Mouse (Mus musculus): ENCODE measurements around the gene Phf10.
"Not testable (repeated sequence)": the region's sequence is repeated elsewhere in the genome, so short reads cannot be mapped to it uniquely, and the experiment has no call there.

Phf10 gene

DNA sequence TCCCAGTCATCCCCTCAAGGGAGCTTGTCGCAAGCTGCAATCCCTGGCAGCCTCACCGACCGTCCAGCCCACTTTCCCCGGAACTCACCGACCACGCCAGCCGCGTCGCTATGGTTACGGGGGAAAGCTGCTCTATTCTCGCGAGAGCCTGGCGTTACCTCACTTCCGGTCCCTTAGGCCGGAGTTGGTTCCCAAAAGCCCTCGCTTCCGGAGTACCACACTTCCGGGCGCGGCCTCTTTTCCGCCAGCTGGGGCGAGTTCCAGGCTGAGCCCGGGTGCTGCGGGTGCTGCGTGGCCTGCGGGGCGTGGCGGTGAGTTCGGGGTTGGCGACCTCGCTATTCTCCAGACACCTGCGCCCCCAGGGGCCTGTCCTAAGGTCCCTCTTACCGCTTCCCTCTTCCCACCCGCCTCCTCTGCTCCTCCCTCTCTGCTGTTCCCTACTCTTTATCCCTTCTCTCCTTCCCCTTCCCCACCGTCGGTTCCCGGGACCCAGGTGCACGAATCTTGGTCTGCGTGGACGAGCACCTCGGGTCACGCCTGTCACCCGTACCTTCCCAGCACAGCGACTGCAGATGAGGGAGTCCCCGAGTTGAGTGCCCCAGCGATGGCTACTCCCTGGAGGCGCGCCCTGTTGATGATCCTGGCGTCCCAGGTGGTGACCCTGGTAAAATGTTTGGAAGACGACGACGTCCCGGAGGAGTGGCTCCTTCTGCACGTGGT is 17.9 kb downstream of the Phf10 start, which contains the start of the genes Wdr27 and 1600012H06Rik:
Gene Wdr27, minus strand, starts transcription at position 150 of the 720 bp plus-strand sequence.
Gene 1600012H06Rik, plus strand, starts transcription at position 176 of the 720 bp plus-strand sequence.
- DNase-seq = peak; percentile 98 to 99

DNA sequence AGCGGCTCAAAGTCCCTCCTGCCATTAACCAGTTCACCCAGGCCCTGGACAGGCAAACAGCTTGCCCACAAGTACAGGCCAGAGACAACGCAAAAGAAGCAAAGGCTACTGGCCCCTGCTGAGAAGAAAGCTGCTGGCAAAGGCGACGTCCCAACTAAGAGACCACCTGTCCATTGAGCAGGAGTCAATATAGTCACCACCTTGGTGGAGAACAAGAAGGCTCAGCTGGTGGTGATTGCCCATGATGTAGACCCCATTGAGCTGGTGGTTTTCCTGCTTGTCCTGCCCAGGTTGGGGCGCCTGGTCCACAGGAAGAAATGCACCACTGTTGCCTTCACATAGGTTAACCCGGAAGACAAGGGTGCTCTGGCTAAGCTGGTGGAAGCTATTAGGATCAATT is 18.9 kb downstream of the Phf10 start:
- peak; percentile 4 to 7 for DNase-seq

DNA sequence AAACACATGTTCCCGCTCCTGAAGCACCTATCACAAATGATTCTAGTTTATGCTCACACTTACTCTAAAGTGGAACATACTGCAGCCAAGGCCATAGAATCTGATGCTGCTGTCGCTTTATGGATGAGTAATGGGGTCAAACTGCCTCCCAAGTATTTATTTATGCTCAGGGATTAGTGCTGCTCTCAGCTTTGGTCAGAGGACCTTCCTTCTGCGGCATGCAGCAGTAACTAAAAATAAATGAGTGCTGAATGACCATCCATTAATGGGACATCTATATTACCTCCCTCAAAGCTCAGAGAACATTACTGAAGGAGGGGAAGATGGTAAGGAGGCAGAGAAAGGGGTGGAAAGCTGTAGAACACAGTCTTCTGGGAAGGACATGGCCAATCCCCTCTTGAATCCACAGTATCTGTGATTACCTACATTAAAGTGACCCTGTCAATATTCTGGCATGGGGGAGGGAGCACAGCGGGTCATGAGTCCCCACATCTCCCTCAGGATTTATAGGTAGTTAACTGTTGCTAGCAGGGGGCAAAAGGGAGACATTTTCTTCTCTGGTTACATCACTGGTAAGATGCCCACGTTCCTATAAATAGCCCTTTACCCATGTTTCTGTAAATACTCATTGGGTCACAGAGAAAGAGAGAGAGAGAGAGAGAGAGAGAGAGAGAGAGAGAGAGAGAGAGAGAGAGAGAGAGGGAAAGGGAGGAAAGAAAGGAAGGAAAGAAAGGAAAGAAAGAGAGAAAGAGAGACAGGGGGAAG is 25.1 kb downstream of the Phf10 start:
- DNase-seq = no peak

DNA sequence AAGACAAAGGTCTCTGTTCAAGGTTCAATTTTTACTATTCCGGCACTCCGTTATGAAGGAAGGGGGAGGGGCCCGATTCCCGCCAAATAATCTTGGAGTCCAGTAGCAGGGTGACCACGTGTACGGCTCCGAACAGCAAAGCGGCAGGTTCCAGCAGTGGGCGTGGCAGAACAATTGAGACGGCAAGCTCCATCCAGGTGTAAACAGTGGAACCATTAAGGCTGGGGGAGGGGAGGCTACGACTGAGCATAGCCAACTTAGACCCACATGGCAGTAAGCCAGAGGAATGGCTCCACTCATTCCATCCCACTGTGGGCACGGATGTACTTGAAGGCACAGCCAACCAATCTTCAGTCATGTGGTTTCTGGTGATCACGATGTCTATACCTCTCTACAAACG is 25.8 kb downstream of the Phf10 start:
- not testable (repeated sequence) for DNase-seq

DNA sequence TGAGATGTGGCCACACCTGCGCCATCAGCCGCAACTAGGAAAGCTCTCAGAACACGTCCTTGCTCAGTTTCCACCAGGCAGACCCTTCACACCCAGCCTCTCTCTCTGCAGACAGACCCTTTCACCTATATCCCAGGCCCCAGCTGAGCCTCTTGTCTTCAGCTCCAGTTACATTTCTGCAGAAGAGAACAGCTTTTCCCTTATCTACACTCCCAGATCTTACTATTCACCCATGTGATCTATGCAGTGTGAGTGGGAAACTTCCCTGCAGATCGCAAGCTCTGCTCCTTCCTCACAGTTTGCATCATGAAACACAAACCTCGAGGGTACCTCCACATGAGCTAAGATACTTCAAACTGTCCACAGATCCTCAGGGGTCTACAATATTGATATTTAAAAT is 29.6 kb downstream of the Phf10 start:
- no peak for DNase-seq

DNA sequence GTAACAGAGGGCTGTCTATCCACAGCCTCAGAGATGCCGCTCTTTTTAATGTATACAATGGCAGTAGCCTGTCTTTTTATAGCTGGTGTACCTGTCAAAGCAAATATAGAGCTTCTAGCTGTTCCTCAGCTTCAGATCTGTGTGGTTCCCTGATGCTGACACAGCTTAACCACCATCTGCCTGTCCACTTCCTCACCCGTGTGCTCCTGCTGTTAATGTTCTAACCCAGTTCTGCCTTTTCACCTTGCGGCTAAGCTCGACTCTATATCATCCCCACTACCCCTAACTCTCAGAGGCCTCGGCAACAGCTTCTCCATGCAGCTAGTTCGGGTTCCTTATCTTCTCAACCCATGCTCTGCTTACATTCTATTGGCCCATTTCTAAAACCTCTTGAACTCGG is 30.4 kb downstream of the Phf10 start:
- DNase-seq = no peak

DNA sequence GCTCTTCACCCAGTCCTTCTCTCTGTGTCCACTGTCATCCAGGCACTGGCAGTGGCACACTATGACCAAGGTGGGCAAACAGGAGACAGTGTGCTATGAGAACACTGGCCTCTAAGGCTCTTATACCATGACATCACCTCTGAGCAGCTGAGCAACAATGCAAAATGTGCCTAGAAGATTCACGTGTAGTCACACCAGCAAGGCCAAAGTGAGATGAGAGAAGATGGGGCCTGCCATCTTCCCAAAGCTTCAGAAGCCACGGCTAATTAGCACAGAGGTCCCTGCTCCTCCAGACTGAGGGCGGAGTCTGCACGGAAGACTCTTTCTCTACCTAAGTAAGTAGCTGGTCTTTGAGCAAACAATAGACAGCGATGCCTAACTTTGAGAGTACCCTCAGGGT is 32.4 kb downstream of the Phf10 start:
- DNase-seq = no peak

DNA sequence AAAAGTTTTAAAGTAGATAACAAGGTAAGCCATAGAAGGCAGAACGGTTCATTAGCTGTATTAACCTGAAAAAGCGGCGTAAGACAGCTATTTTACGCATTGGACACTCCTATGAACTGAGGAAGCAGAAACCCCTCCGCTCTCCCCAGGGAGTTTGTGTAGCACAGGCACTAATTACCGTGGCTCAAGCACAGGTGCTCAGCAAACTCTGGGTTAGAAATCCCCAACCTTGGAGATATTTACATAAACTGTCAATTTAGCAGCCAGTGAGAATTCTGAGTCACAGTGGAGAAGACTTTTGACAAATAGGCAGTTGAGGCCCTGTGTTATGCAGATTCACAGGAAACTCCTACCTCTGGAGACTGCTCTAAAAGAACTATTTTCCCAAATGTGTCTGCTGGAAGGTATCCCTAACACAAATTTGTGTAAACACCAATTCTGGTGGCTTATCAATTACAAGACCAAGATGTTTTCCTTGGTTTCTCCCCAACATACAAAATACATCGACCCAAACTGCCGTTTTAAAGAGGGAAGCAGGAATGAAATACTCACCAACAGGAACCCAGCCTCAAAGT is 33.3 kb downstream of the Phf10 start:
- DNase-seq = no peak

DNA sequence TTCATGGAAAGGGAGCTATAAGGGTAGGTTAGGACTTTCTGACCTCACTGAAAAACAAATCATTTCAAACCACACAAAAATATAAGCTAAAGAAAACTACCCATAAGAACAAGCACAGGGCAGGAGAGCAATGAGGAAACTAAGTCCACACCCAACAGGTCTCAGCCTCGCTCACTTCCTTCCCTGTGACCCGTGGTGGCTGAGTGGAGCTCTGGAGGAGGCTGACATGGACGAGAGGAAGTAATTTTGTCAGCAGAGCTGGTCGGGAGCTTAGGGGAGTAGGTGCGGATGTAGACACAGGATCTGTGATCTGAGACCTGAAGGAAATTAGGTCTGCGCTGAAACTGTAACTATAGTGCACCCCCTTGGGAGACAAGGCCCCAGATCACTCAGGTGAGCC is 39.5 kb downstream of the Phf10 start:
- no peak for DNase-seq

DNA sequence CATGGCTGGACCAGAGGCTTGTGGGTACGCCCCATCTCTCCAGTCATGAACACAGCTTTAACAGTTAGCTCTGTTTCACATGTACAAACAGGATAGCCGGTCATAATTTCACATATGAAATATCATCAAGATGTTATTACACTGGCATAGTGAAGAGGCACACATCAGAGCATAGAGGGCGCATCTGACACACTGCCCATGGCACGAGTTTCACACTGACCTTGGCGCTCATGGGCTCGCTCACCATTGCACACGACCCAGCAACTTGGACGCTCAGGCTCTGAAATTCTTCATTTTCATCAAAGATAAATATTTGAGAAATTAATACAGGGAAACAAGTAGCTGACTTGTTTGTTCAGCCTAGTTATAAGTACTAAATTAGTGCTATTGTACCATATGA is 43.2 kb downstream of the Phf10 start:
- no peak for DNase-seq

DNA sequence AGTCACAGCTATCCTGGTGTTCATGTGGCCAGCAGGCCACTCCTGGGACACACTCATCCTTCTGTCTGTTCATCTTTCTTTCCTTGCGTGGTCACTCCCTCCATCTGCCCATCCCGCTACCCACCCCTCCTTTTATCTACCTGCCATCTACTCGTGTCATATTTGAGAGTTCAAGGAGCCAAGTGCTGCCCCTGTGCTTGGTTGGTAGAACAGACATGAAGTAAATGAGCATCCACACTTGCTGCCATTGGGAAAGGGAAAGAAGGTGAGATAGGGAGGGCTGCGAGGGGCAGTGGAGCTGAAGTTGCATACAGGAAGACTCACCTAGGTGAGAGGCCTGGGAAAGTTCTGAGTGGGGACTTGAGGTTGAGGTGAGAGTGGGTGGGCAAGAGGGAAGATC is 46.7 kb downstream of the Phf10 start:
- no peak for DNase-seq

DNA sequence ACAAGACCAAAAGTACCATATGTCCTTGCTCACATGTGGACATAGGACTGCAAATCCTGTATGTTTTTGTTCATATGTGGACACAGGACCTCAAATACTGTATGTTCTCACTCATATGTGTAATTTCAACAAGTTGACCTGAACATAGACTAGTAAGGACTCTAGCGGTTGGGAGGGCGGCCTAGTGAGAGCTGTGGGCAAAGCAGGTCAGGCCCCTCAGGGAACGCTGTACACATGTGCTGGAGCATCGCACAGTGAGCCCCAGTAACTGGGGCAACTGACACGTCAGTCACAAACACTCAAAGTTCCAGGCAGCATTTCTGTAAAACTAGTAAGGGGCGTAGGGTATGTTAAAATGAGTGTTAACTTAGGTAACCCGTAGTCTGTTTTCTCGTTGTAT is 48.1 kb downstream of the Phf10 start:
- no peak for DNase-seq

DNA sequence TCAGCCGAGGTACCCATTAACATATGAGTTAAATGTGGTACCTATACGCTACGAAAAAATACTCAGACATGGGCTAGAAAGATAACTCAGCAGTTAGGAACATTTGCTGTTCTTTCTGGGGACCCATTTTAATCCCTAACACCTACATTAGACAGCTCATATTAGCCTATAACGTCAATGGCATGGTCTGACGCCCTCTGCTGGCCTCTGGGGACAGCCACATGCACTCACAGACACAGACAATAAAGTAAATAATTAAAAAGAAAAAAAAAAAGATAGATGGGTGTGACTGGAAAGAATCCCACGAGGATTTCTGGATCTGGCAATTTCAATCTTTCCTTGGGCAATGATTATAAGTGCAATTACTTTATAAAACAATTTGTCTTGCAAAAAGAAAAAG is 48.7 kb downstream of the Phf10 start:
- no peak for DNase-seq

DNA sequence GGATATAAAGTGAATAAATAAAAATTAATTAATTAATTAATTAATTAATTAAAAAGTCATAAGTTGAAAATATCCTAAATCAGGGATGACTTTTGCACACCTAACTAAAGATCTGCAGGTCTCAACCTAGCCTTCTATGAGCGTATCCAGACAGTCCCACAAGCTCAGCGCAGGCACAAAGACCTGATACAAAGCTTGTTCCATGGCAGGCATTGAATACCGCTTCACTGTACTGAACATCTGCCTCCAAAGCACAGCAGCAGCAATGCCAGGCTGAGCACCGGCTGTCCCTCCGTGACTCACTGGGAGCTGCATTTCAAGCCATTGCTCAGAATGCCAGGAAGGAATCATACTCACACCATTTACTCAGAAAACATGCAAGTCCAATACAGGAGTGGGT is 50.3 kb downstream of the Phf10 start:
- DNase-seq = no peak

DNA sequence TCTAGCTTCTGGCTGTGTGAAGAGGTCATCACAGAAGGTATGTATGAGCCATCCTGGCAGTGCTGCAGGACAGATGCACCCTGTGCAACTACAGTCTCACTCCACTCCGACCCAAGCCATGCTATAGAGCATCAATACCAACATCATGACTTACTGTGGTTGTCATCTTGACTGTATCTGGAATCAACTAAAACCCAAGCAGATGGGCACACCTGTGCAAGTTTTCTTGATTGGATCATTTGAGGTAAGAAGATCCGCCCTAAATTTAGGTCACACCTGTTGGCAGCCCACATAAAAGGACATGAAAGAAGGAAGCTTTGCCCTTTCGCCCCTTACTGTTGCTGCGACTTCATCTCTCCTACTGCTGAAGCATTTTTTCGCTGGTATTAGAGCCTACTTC is 51.7 kb downstream of the Phf10 start:
- DNase-seq = no peak

DNA sequence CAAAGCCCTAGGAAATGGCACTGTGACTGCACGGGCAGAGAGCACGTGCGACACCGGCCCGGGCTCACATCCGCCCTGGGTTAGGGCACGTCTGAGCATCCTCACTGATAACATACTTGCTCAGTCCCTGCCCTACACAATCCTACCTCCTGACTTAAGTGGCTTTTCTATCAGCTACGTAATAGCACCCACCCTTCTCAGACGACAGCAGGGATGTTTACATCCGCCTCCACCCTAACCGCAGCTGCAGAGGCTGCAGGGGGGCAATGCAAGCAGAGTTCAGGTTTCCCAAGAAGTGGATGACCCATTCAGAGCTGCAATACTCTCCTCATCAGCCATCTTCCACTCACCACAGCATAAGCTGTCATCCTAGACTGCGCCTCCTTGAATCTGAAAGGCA is 53.9 kb downstream of the Phf10 start:
- DNase-seq = no peak

DNA sequence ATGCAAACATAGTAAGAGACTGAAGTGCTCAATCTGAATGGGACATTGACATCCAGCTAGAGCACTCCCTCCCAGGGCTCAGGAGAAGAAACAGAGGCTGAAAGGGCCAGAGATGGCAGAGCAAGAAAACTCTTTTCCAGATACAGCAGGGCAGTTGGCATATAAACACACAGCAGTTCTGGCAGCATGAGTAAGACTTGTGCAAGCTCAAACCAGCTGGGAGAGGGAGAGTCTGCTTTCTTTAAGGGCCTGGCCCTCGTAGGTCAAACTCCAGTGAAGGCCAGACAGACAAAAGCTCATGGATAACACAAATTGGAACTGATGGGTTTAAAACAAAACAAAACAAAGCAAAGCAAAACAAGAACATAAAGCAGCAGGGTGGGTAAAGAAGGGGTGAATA is 54.5 kb downstream of the Phf10 start:
- DNase-seq = no peak

DNA sequence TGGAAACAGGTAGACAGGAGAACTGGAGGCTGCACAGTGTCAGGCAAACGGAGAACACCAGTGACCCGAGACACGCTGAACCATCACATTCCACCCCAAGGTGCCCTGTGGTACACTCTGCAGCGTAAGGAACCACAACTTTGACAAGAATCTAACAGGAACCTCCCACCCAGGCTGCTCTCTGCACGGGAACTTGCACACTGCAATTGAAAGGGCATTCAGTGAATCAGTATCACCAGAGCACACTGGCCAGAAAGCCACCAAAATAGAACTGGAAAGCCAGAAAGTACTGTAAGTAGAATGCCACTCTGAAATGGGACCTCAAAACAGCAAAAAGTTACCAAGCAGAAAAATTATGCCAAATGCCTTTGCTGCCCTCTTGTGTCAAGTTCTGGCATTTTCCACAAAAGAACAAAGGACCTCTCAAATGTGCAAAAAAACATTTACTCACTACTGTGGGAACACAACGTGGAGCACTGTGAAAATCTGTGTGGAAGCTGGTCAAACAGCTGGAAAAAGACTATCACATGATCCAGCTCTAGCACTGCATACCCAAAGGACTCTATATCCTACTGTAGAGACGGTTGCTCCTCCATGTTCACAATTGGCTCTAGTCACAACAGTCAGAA is 56.3 kb downstream of the Phf10 start:
- DNase-seq = peak; percentile 63 to 78

DNA sequence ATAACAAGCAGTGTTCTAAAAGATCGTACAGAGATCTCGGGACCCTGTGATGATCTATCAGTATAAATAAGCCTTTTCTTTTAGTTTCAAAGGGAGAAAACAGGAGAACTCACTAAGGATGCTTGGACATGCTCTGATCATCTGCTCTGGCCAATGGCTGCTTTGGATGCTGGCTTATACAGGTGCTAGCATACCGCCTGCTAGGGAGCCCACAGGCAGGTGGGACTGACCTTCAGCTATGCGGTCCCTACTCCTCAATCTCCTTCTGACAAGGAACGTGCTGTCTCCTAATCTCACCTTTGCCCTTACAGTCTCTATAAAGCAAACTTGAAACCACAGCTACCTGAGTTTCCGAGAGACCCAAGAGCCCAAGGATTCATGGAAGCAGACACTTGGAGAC is 56.9 kb downstream of the Phf10 start:
- no peak for DNase-seq

DNA sequence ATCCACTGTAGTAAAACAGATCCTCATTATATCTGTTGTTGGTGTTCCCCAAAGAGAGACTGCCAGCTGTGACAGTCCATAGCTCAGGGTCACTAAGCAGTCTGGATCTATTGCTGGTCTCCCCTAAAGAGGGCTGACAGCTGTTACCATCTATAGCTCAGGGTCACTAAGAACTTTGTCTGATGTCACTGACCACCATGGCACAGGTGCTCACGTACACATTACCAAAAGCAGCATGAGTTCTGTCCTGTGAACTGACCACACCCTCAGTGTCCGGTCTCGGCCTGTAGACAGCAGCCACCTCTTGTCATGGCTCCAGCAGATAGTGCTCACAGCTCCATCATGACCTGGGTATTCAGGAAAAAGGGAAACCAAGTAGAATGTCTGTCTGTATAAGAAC is 57.9 kb downstream of the Phf10 start:
- no peak for DNase-seq

DNA sequence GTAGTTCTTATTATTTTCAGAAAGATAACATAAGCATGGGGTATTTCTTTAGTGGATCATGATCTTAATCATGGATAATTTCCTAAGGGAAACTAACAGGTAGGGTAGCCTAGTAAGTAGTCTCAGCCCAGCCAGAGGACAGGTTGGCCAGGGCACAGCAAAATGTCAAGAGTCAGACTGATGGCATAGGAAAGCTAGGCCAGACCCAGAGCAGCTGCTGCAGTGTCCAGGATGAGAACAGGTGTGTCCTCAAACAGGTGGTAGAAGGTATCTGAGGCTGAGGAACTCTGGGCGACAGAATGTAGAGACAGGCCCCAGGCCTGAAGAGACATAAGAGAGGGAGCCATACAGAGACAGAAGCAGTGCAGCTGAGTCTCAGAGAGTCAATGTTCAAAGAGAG is 62.1 kb downstream of the Phf10 start:
- no peak for DNase-seq

DNA sequence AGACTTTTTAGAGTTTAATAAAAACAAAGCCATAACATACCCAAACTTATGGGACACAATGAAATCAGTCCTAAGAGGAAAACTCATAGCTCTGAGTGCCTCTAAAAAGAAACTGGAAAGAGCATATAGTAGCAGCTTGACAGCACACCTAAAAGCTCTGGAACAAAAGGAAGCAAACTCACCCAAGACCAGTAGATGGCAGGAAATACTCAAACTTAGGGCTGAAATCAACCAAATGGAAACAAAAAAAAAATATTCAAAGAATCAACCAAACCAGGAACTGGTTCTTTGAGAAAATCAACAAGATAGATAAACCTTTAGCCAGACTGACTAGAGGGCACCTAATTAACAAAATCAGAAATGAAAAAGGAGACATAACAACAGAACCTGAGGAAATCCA is 66.0 kb downstream of the Phf10 start:
- DNase-seq = not testable (repeated sequence)

Measured in cerebellum, postnatal 25 days (tissue).